Mouse (Mus musculus): ENCODE measurements around the gene Hip1. TPM values are rescaled to one million over a fixed set of nuclear protein-coding genes. Genes with fewer than 3 reads are reported as not detected.

Gene Hip1
- polyA plus RNA-seq, 1 experiment from 2014 or later, result 49.4 TPM

GRCm38 (mm10) chr5:135573006-135573405, 28.1 kb upstream of the Hip1 start, which contains the start of gene Ccl24:
Ccl24 (minus strand) TSS chr5:135573049.
- H3K4me1 ChIP-seq (ENCODE audit: insufficient read depth), result no peaks in the 10 kb centered on the region
- WGBS, result 86% methylated on average over 6 of the region's 6 CpGs
- H3K27me3 ChIP-seq (ENCODE audit: insufficient read depth, low read length), result no peaks in the 10 kb centered on the region
- H3K4me3 ChIP-seq (ENCODE audit: low read depth, low read length), result no peak within 1 kb of the TSS
- H3K36me3 ChIP-seq (ENCODE audit: insufficient read depth), result no peaks in the 10 kb centered on the region
- DNase-seq (no peak), ATAC-seq (ENCODE audit: insufficient read depth) (no peak)
- no peak within 1 kb of the TSS for H3K27ac ChIP-seq (ENCODE audit: low read depth)
- no peak for TF ChIP-seq CTCF (IDR thresholded peaks at IDR 0.05; ENCODE audit: low read depth)
- H3K9ac ChIP-seq, result no peak within 1 kb of the TSS
- H3K4me2 ChIP-seq, result no peak within 1 kb of the TSS
- no peaks in the 10 kb centered on the region for H3K9me3 ChIP-seq (ENCODE audit: low read depth, low read length)

- Histone ChIP-seq H3K4me3 (ENCODE audit: low read depth, low read length) (no peak overlapping the region), H3K4me1 (ENCODE audit: insufficient read depth) (no peaks in the 10 kb centered on the region), H3K27ac (ENCODE audit: low read depth) (no peak overlapping the region), H3K9me3 (ENCODE audit: low read depth, low read length) (no peaks in the 10 kb centered on the region), H3K36me3 (ENCODE audit: insufficient read depth) (no peaks in the 10 kb centered on the region), H3K9ac (no peak overlapping the region), H3K4me2 (no peak overlapping the region), H3K27me3 (ENCODE audit: insufficient read depth, low read length) (no peaks in the 10 kb centered on the region)
- whole genome bisulfite sequencing, result 59% methylated on average over 6 of the region's 6 CpGs
- no peak for DNase-seq
- ATAC-seq (ENCODE audit: insufficient read depth), result no peak
- no peak for TF ChIP-seq CTCF (IDR thresholded peaks at IDR 0.05; ENCODE audit: low read depth)
Observed at GRCm38 (mm10) chr5:135568698-135569097, 23.8 kb upstream of the Hip1 start.

GRCm38 (mm10) chr5:135567556-135568265, 22.8 kb upstream of the Hip1 start:
- Histone ChIP-seq H3K27me3 (ENCODE audit: insufficient read depth, low read length) (no peaks in the 10 kb centered on the region), H3K27ac (ENCODE audit: low read depth) (no peak overlapping the region), H3K4me3 (ENCODE audit: low read depth, low read length) (no peak overlapping the region), H3K4me2 (no peak overlapping the region), H3K4me1 (ENCODE audit: insufficient read depth) (no peaks in the 10 kb centered on the region), H3K9me3 (ENCODE audit: low read depth, low read length) (no peaks in the 10 kb centered on the region), H3K9ac (no peak overlapping the region), H3K36me3 (ENCODE audit: insufficient read depth) (no peaks in the 10 kb centered on the region)
- DNase-seq (no peak), ATAC-seq (ENCODE audit: insufficient read depth) (no peak)
- no peak for TF ChIP-seq CTCF (IDR thresholded peaks at IDR 0.05; ENCODE audit: low read depth)
- 84% methylated on average over 6 of the region's 6 CpGs for WGBS

- 79% methylated on average over 3 of the region's 3 CpGs for WGBS
- Histone ChIP-seq H3K27ac (ENCODE audit: low read depth) (no peak within 1 kb of the TSS), H3K9me3 (ENCODE audit: low read depth, low read length) (no peaks in the 10 kb centered on the region), H3K4me3 (ENCODE audit: low read depth, low read length) (no peak within 1 kb of the TSS), H3K36me3 (ENCODE audit: insufficient read depth) (no peaks in the 10 kb centered on the region), H3K27me3 (ENCODE audit: insufficient read depth, low read length) (no peaks in the 10 kb centered on the region), H3K4me2 (no peak within 1 kb of the TSS), H3K4me1 (ENCODE audit: insufficient read depth) (no peaks in the 10 kb centered on the region), H3K9ac (no peak within 1 kb of the TSS)
- no peak for TF ChIP-seq CTCF (IDR thresholded peaks at IDR 0.05; ENCODE audit: low read depth)
- ATAC-seq (ENCODE audit: insufficient read depth), result no peak
- no peak for DNase-seq
Observed at GRCm38 (mm10) chr5:135563469-135563868, 18.5 kb upstream of the Hip1 start, which contains the start of gene Ccl26. Ccl26 (minus strand) TSS chr5:135563569.

- Histone ChIP-seq H3K9ac (no peak overlapping the region), H3K4me3 (ENCODE audit: low read depth, low read length) (no peak overlapping the region), H3K9me3 (ENCODE audit: low read depth, low read length) (no peaks in the 10 kb centered on the region), H3K4me1 (ENCODE audit: insufficient read depth) (no peaks in the 10 kb centered on the region), H3K36me3 (ENCODE audit: insufficient read depth) (no peaks in the 10 kb centered on the region), H3K4me2 (no peak overlapping the region), H3K27me3 (ENCODE audit: insufficient read depth, low read length) (no peaks in the 10 kb centered on the region), H3K27ac (ENCODE audit: low read depth) (no peak overlapping the region)
- DNase-seq (no peak), ATAC-seq (ENCODE audit: insufficient read depth) (no peak)
- TF ChIP-seq CTCF (IDR thresholded peaks at IDR 0.05; ENCODE audit: low read depth), result no peak
- WGBS, result 65% methylated on average over 3 of the region's 3 CpGs
Observed at GRCm38 (mm10) chr5:135557671-135558070, 12.8 kb upstream of the Hip1 start.

- Histone ChIP-seq H3K9me3 (ENCODE audit: low read depth, low read length) (no peaks in the 10 kb centered on the region), H3K4me1 (ENCODE audit: insufficient read depth) (no peaks in the 10 kb centered on the region), H3K4me2 (no peak overlapping the region), H3K4me3 (ENCODE audit: low read depth, low read length) (no peak overlapping the region), H3K9ac (no peak overlapping the region), H3K36me3 (ENCODE audit: insufficient read depth) (no peaks in the 10 kb centered on the region), H3K27me3 (ENCODE audit: insufficient read depth, low read length) (no peaks in the 10 kb centered on the region), H3K27ac (ENCODE audit: low read depth) (no peak overlapping the region)
- ATAC-seq (ENCODE audit: insufficient read depth) (no peak), DNase-seq (no peak)
- 31% methylated on average over 4 of the region's 4 CpGs for WGBS
- TF ChIP-seq CTCF (IDR thresholded peaks at IDR 0.05; ENCODE audit: low read depth), result no peak
Observed at GRCm38 (mm10) chr5:135557051-135557450, 12.1 kb upstream of the Hip1 start.

- H3K9me3 ChIP-seq (ENCODE audit: low read depth, low read length), result no peaks in the 10 kb centered on the region
- ATAC-seq (ENCODE audit: insufficient read depth), result no peak
- DNase-seq, result no peak
Observed at GRCm38 (mm10) chr5:135556259-135556658, 11.3 kb upstream of the Hip1 start.

More at GRCm38 (mm10) chr5:135556259-135556658, 11.3 kb upstream of the Hip1 start:
- no peaks in the 10 kb centered on the region for H3K4me1 ChIP-seq (ENCODE audit: insufficient read depth)
- WGBS, result 84% methylated on average over 3 of the region's 4 CpGs
- H3K4me3 ChIP-seq (ENCODE audit: low read depth, low read length), result no peak overlapping the region
- no peaks in the 10 kb centered on the region for H3K36me3 ChIP-seq (ENCODE audit: insufficient read depth)
- no peak for TF ChIP-seq CTCF (IDR thresholded peaks at IDR 0.05; ENCODE audit: low read depth)
- no peak overlapping the region for H3K4me2 ChIP-seq
- H3K27ac ChIP-seq (ENCODE audit: low read depth), result no peak overlapping the region
- no peak overlapping the region for H3K9ac ChIP-seq
- H3K27me3 ChIP-seq (ENCODE audit: insufficient read depth, low read length), result no peaks in the 10 kb centered on the region

All from lung, embryonic 14.5 days (tissue).